Mouse (Mus musculus) bone marrow macrophage, adult 2 months (primary cell): ENCODE results near the gene Ccdc146. TPM values are rescaled to one million over a fixed set of nuclear protein-coding genes. Genes with fewer than 3 reads are reported as not detected.

Experiments
- H3K27ac ChIP-seq: 2 replicates; pipeline ENCODE4 v1.5.1; 2012; ENCODE audit warnings: low read depth, low read length; ENCODE audit not compliant: insufficient read depth
- H3K4me1 ChIP-seq: 2 replicates; pipeline ENCODE4 v1.6.1; 2012; ENCODE audit warnings: low read length; ENCODE audit not compliant: control insufficient read depth, insufficient read depth
- H3K4me3 ChIP-seq: 2 replicates; pipeline ENCODE4 v1.5.1; 2012; ENCODE audit warnings: mild to moderate bottlenecking, low read length, moderate library complexity; ENCODE audit not compliant: insufficient read depth
- CTCF ChIP-seq: IDR thresholded peaks from 2 replicates; pipeline ENCODE4 v1.5.1; 2012; ENCODE audit warnings: low read depth, mild to moderate bottlenecking, low read length, moderate library complexity
- POLR2A ChIP-seq: IDR thresholded peaks from 2 replicates; pipeline ENCODE4 v1.6.1; 2012; ENCODE audit warnings: mild to moderate bottlenecking, low read depth, low read length, borderline replicate concordance
- polyA plus RNA-seq: library from polyadenylated mRNA; stranded (reverse); fragments of >200 nt; gene quantifications from 2 replicates; pipeline ENCODE4 v1.2.4, GENCODE M21; 2012; ENCODE audit not compliant: missing spikeins, insufficient read depth, insufficient read length

The Ccdc146 gene
- polyA plus RNA-seq, 1 experiment = not detected

- Histone ChIP-seq H3K4me3 (no peak overlapping the region), H3K27ac (no peak overlapping the region)
These were observed 92.4 kb downstream of the Ccdc146 start for GRCm38 (mm10) chr5:21332119-21332518.

GRCm38 (mm10) chr5:21331656-21332055 is 92.8 kb downstream of the Ccdc146 start:
- H3K27ac ChIP-seq = no peak overlapping the region
- TF ChIP-seq CTCF (no peak), POLR2A (no peak)
- H3K4me3 ChIP-seq = no peak overlapping the region

More at GRCm38 (mm10) chr5:21332119-21332518, 92.4 kb downstream of the Ccdc146 start:
- peaks cover 11% of the 10 kb centered on the region for H3K4me1 ChIP-seq
- TF ChIP-seq POLR2A (no peak), CTCF (no peak)

GRCm38 (mm10) chr5:21329672-21330665 is 94.5 kb downstream of the Ccdc146 start:
- H3K4me1 ChIP-seq = peaks cover 11% of the 10 kb centered on the region
- no peak overlapping the region for H3K27ac ChIP-seq
- H3K4me3 ChIP-seq = no peak overlapping the region
- no peak for TF ChIP-seq CTCF
- no peak for TF ChIP-seq POLR2A

More at GRCm38 (mm10) chr5:21331656-21332055, 92.8 kb downstream of the Ccdc146 start:
- peaks cover 11% of the 10 kb centered on the region for H3K4me1 ChIP-seq

- no peak overlapping the region for H3K4me3 ChIP-seq
- TF ChIP-seq CTCF = no peak
- no peak for TF ChIP-seq POLR2A
These were observed 95.9 kb downstream of the Ccdc146 start for GRCm38 (mm10) chr5:21328560-21328959.

GRCm38 (mm10) chr5:21326494-21326893 is 98.0 kb downstream of the Ccdc146 start:
- H3K4me3 ChIP-seq = no peak overlapping the region
- no peak for TF ChIP-seq POLR2A
- peak; percentile 71 for TF ChIP-seq CTCF
- no peak overlapping the region for H3K27ac ChIP-seq
- peaks cover 11% of the 10 kb centered on the region for H3K4me1 ChIP-seq

More at GRCm38 (mm10) chr5:21328560-21328959, 95.9 kb downstream of the Ccdc146 start:
- peaks cover 11% of the 10 kb centered on the region for H3K4me1 ChIP-seq
- no peak overlapping the region for H3K27ac ChIP-seq

- Histone ChIP-seq H3K27ac (no peak overlapping the region), H3K4me3 (no peak overlapping the region), H3K4me1 (no peaks in the 10 kb centered on the region)
- TF ChIP-seq CTCF (no peak), POLR2A (no peak)
These were observed 104.3 kb downstream of the Ccdc146 start for GRCm38 (mm10) chr5:21320138-21320537.

- Histone ChIP-seq H3K27ac (no peak overlapping the region), H3K4me1 (no peaks in the 10 kb centered on the region), H3K4me3 (no peak overlapping the region)
- no peak for TF ChIP-seq POLR2A
- TF ChIP-seq CTCF = no peak
These were observed 109.8 kb downstream of the Ccdc146 start for GRCm38 (mm10) chr5:21314696-21315095.

- H3K4me1 ChIP-seq = no peaks in the 10 kb centered on the region
- H3K4me3 ChIP-seq = no peak overlapping the region
- no peak overlapping the region for H3K27ac ChIP-seq
- TF ChIP-seq POLR2A (no peak), CTCF (no peak)
These were observed 117.3 kb downstream of the Ccdc146 start for GRCm38 (mm10) chr5:21307165-21307564.

- H3K4me1 ChIP-seq = peaks cover 6% of the 10 kb centered on the region
- no peak overlapping the region for H3K4me3 ChIP-seq
- TF ChIP-seq CTCF = no peak
- TF ChIP-seq POLR2A = no peak
- H3K27ac ChIP-seq = no peak overlapping the region
These were observed 123.5 kb downstream of the Ccdc146 start for GRCm38 (mm10) chr5:21301011-21301410.

- H3K27ac ChIP-seq = no peak overlapping the region
- no peak for TF ChIP-seq CTCF
- TF ChIP-seq POLR2A = no peak
- H3K4me3 ChIP-seq = no peak overlapping the region
- peaks cover 11% of the 10 kb centered on the region for H3K4me1 ChIP-seq
These were observed 124.4 kb downstream of the Ccdc146 start for GRCm38 (mm10) chr5:21300058-21300457.
